Mouse (Mus musculus): ENCODE results near the gene Ciz1. TPM values are rescaled to one million over a fixed set of nuclear protein-coding genes. Genes with fewer than 3 reads are reported as not detected.

Gene Ciz1
- 35.9 and 39.0 TPM in 2 replicates for polyA plus RNA-seq (2012; rRNA removed)

DNA sequence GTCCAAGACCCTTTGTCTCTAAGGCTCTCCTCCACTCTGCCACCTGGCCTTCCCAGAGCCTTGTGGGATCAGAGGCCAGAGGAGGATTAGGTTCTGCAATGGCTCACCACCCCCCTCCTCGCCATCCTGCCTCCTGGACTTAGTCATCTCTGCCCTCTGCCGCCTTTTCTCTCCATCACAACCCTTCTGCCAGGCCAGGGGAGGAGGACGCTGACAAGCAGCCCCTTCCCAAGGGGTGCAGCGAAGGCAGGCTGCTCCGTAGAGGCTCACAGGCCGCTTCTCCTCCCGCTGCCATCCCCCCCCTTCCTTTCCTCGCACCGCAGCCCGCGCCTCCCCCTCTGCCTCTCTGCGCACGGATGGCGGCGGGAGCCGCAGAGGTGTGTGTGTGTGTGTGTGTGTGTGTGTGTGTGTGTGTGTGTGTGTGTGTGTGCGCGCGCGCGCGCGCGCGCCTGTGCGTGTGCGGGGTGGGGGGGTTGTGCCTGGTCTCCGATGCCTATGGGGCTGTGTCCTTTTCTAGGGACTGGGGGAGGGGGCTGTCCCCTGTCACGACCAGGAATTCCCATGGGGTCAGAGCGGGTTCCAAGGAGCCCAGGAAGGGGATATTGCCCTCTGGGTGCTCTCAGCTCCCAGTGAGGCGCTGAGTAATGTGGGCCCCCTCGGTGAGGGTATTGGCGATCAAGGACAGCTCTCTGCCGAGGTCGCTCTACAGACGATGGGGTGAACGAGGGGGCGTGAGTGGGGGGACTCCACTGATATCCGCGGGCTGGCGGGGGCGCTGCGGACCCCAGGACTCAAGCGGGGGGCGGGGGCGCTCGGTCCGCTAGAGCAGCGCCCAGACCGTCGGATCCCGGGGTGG lies at the start of gene Ciz1:
TSS of gene Ciz1 (plus strand) at position 177 of the 856 bp plus-strand sequence.

DNA sequence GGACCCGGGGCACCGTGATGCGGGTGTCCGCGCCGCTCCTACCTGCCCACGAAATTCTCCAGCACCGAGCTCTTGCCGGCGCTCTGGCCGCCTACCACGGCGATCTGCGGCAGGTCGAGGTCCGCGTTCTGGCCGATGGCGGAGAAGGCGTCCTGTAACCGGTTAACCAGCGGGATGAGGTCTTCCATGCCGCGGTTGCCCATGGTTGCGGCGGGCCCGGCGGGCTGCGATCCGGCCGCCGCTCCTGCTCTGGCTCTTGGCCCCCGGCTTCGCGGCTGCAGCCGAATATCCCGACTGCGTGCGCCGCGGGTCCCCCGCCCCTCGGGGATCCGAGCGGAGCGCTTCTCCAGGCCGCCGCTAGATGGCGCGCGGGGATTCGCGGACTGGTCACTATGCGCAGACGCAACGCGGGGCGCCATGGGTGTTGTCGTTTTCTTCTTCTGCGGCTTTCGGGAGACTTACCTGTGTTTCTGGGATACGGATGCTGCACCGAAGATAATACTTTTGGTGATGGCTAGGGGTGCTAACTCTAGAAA lies 948 bp downstream of the Ciz1 start, which contains the start of gene Dnm1:
TSS of gene Dnm1 (minus strand) at position 332 of the 536 bp plus-strand sequence.

DNA sequence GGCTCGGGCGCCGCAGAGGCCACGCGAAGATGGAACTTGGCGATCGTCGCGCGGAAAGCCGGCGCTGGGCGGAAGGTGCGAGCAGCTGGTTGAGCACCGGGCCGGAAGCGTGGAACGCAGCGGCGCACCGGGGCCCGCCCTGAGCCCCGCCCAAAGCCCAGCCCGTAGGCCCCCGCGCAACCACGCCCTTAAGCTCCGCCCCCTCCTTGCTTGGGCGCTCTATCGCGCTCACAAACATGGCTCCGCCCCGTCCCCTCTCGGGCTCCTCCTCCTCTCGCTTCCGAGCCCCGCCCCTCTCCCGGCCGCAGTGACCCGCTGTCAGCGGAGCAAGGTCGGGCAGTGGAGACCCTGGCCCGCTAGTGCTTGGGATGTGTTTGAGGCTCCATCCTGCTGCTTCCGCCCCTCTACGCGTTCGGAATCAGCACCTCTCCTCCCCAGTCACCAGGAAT lies 29.7 kb downstream of the Ciz1 start, which contains the start of gene 1110008P14Rik:
TSS of gene 1110008P14Rik (minus strand) at position 164 of the 449 bp plus-strand sequence.

DNA sequence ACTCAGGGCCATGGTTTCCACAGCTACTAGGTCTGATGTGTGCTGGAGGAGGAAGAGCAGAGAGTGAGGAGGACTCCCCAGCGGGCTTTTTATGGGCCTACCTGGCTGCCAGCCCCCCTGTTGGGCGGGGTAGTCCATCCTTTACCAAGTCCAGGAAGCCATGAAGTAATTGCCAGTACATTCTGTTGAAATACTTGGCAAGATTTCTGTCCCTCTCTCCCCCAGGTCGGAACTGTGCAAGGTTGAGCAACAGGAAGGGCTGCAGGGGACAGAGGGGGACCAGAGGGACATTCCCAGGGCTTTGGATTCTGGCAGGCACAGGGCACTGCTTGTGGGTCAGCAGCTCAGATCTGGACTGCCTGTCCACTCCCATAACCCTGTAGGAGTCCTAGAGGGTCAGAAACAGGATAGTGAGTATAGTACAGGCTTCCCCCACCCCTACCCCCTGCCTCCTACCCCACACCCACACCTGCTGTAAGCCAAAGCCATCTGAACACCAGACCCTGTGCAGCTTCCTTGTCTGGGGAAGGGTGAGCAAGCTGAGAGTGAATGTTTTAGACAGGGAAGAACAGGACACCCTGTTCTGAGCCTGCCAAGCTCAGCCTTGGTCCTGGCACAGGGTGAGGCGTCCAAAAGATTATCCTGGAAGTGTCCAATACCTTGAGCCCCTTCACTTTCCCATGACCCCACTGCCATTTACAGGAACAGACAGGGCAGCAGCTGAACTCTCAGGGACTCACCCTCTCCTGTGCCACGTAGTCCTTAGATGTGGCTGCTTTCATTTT lies 35.8 kb downstream of the Ciz1 start, which contains the start of gene Lcn2:
TSS of gene Lcn2 (minus strand) at position 547 of the 785 bp plus-strand sequence.

DNA sequence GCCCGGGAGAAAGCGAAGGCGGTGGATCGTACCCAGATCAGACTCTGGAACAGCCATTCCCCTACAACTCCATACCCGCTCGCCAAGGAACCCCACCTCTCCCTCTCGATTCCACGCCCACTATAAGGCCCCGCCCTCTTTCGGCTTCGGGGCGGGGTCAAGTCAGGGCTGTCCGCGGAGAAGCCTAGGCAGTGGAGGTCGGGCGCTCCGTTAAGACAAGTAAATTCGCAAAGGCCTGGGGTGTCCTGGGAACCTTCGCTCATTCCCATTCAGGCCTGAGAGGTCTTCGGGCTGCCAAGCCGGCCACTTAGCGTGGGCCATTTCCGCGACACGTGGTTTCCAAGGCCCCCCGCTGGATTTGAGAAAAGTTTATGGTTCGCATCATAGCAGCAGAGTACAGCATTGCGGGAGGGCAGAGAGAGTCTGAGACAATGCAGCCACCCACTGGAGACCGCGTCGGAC lies 43.4 kb downstream of the Ciz1 start, which contains the start of gene Ptges2:
TSS of gene Ptges2 (plus strand) at position 413 of the 462 bp plus-strand sequence.

Other genes with a start within 250 kb of the Ciz1 start
- gene Prrc2b, start 201.2 kb upstream of the Ciz1 start, polyA plus RNA-seq (2012; rRNA removed): 6.6 and 7.7 TPM in 2 replicates
- gene Pomt1, start 115.7 kb upstream of the Ciz1 start, polyA plus RNA-seq (2012; rRNA removed): 7.8 and 10.0 TPM in 2 replicates
- 14.5 and 17.8 TPM in 2 replicates for gene Uck1, start 92.2 kb upstream of the Ciz1 start, polyA plus RNA-seq (2012; rRNA removed)
- 12.7 and 14.0 TPM in 2 replicates for gene Golga2, start 64.9 kb upstream of the Ciz1 start, polyA plus RNA-seq (2012; rRNA removed)
- gene Swi5, start 64.3 kb upstream of the Ciz1 start, polyA plus RNA-seq (2012; rRNA removed): 137 and 138 TPM in 2 replicates
- gene Dnm1, start 1.0 kb downstream of the Ciz1 start, polyA plus RNA-seq (2012; rRNA removed): 2.3 and 3.7 TPM in 2 replicates
- gene 1110008P14Rik, start 29.6 kb downstream of the Ciz1 start, polyA plus RNA-seq (2012; rRNA removed): 29.5 and 36.7 TPM in 2 replicates
- gene Lcn2, start 35.9 kb downstream of the Ciz1 start, polyA plus RNA-seq (2012; rRNA removed): 28.8 and 40.4 TPM in 2 replicates
- gene Ptges2, start 43.6 kb downstream of the Ciz1 start, polyA plus RNA-seq (2012; rRNA removed): 11.0 and 11.2 TPM in 2 replicates
- 1.1 and 1.2 TPM in 2 replicates for gene Naif1, start 98.1 kb downstream of the Ciz1 start, polyA plus RNA-seq (2012; rRNA removed)
- gene Slc25a25, start 99.1 kb downstream of the Ciz1 start, polyA plus RNA-seq (2012; rRNA removed): 5.9 TPM in 2 replicates
- gene Fam102a, start 183.0 kb downstream of the Ciz1 start, polyA plus RNA-seq (2012; rRNA removed): 0.90 and 0.97 TPM in 2 replicates
- 47.8 and 53.3 TPM in 2 replicates for gene Dpm2, start 218.5 kb downstream of the Ciz1 start, polyA plus RNA-seq (2012; rRNA removed)
- gene Pip5kl1, start 222.5 kb downstream of the Ciz1 start, polyA plus RNA-seq (2012; rRNA removed): 0.01 and 0.14 TPM in 2 replicates
- gene 9430097D07Rik, start 223.4 kb downstream of the Ciz1 start, polyA plus RNA-seq (2012; rRNA removed): not detected in 2 replicates
- gene St6galnac4, start 234.8 kb downstream of the Ciz1 start, polyA plus RNA-seq (2012; rRNA removed): 5.3 and 5.4 TPM in 2 replicates
- gene St6galnac6, start 247.4 kb downstream of the Ciz1 start, polyA plus RNA-seq (2012; rRNA removed): 9.7 and 11.1 TPM in 2 replicates

Measured in liver, embryonic 14 days (tissue).